Mouse (Mus musculus): ENCODE data around the gene Akirin1. TPM values are rescaled to one million over a fixed set of nuclear protein-coding genes. Genes with fewer than 3 reads are reported as not detected.

The Akirin1 gene
- total and polyA plus RNA-seq, 3 experiments = 61.8 to 179 (median 67.6) TPM

GRCm38 (mm10) chr4:123686368-123687024 is 63.6 kb downstream of the Akirin1 start:
- Histone ChIP-seq H3K27me3 (ENCODE audit: insufficient read depth, low read length) (peaks cover 14% of the 10 kb centered on the region; the same call in 1 of the 2 replicates), H3K9me3 (replicated peaks) (peaks cover 9% of the 10 kb centered on the region), H3K4me3 (ENCODE audit: low read depth, low read length) (no peak overlapping the region), H3K4me1 (ENCODE audit: insufficient read depth, low read depth, low read length) (no peaks in the 10 kb centered on the region), H3K36me3 (replicated peaks) (no peaks in the 10 kb centered on the region)
- ATAC-seq (ENCODE audit: extremely low read depth, insufficient number of reproducible peaks, low FRiP score, poor library complexity, severe bottlenecking) = no peak
- TF ChIP-seq TAL1 (conservative IDR thresholded peaks at IDR 0.05; ENCODE audit: low read depth, low read length) (no peak), GATA2 (IDR thresholded peaks at IDR 0.05; ENCODE audit: borderline replicate concordance, low read depth, low read length) (no peak), GATA1 (IDR thresholded peaks at IDR 0.05; ENCODE audit: borderline replicate concordance, low read length) (no peak)
- no peak for DNase-seq (ENCODE audit: low spot score)

DNA sequence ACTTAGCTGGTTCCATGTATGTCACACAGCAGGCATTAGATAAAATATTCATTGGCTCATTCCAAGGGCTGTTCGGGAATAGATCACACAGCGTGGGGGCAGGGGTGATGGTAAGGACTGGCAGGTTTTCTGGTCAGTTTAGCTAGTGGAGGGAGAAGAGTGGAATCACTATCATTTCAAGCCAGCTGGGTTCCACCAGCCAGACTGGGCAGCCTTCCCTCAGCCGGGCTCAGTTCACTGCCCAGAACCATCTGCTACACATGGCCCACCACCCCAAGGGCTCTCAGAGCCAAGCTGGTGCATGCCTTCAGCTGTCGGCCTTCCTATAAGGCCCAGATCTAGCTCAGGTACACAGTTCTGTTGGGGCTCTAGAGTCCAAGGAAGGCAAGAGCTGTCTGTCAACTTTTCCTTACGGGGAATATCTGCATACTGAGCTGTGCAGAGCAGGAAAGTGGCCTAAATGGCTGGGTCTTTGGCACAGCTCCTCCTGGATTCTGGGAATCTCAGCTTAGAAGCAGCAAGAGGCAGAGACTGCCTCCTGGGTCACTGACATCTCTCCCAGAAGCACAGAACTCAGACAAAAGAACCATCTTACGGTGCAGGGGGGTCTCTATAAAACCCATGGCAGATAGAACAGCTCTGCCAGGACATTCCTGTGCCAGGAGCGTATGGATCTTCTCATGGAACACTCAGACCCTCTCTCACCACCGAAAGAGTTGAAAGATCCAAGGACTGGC is 64.5 kb downstream of the Akirin1 start:
- no peak for ATAC-seq (ENCODE audit: extremely low read depth, insufficient number of reproducible peaks, low FRiP score, poor library complexity, severe bottlenecking)
- H3K4me3 ChIP-seq (ENCODE audit: low read depth, low read length) = no peak overlapping the region
- peaks cover 17% of the 10 kb centered on the region; the same call in 1 of the 2 replicates for H3K27me3 ChIP-seq (ENCODE audit: insufficient read depth, low read length)
- no peaks in the 10 kb centered on the region for H3K36me3 ChIP-seq (replicated peaks)
- H3K4me1 ChIP-seq (ENCODE audit: insufficient read depth, low read depth, low read length) = no peaks in the 10 kb centered on the region
- TF ChIP-seq TAL1 (conservative IDR thresholded peaks at IDR 0.05; ENCODE audit: low read depth, low read length) (no peak), GATA2 (IDR thresholded peaks at IDR 0.05; ENCODE audit: borderline replicate concordance, low read depth, low read length) (no peak), POLR2AphosphoS5 (IDR thresholded peaks at IDR 0.05; ENCODE audit: insufficient replicate concordance, low read depth, low read length) (no peak), CTCF (IDR thresholded peaks at IDR 0.05; ENCODE audit: low read depth, low read length) (no peak), GATA1 (IDR thresholded peaks at IDR 0.05; ENCODE audit: borderline replicate concordance, low read length) (no peak)
- peaks cover 9% of the 10 kb centered on the region for H3K9me3 ChIP-seq (replicated peaks)
- DNase-seq (ENCODE audit: low spot score) = no peak

- Histone ChIP-seq H3K27me3 (ENCODE audit: insufficient read depth, low read length) (peaks cover 21% of the 10 kb centered on the region; the same call in 1 of the 2 replicates), H3K36me3 (replicated peaks) (no peaks in the 10 kb centered on the region), H3K9me3 (replicated peaks) (peaks cover 9% of the 10 kb centered on the region), H3K4me1 (ENCODE audit: insufficient read depth, low read depth, low read length) (no peaks in the 10 kb centered on the region), H3K4me3 (ENCODE audit: low read depth, low read length) (no peak overlapping the region)
- DNase-seq (ENCODE audit: low spot score) = no peak
- ATAC-seq (ENCODE audit: extremely low read depth, insufficient number of reproducible peaks, low FRiP score, poor library complexity, severe bottlenecking) = no peak
- no peak for TF ChIP-seq GATA1 (IDR thresholded peaks at IDR 0.05; ENCODE audit: borderline replicate concordance, low read length)
- no peak for TF ChIP-seq TAL1 (conservative IDR thresholded peaks at IDR 0.05; ENCODE audit: low read depth, low read length)
Observed at GRCm38 (mm10) chr4:123685046-123685445, 65.1 kb downstream of the Akirin1 start.

Other genes with a start within 250 kb of the Akirin1 start
- 169 and 174 TPM in 2 replicates for gene Macf1, start 66.0 kb downstream of the Akirin1 start, total RNA-seq (2014; fragmentation: Nextera tagmentation)
- 116 and 129 TPM in 2 replicates for gene Macf1, start 66.0 kb downstream of the Akirin1 start, total RNA-seq (2017)
- 33.7 and 39.3 TPM in 2 replicates for gene Macf1, start 66.0 kb downstream of the Akirin1 start, polyA plus RNA-seq (2012)
- gene Ndufs5, start 32.1 kb downstream of the Akirin1 start, total RNA-seq (2014; fragmentation: Nextera tagmentation) = 5.8 and 6.6 TPM in 2 replicates
- gene Ndufs5, start 32.1 kb downstream of the Akirin1 start, total RNA-seq (2017) = 80.6 and 87.6 TPM in 2 replicates
- 52.2 and 74.9 TPM in 2 replicates for gene Ndufs5, start 32.1 kb downstream of the Akirin1 start, polyA plus RNA-seq (2012)
- gene Rhbdl2, start 37.5 kb upstream of the Akirin1 start, total RNA-seq (2014; fragmentation: Nextera tagmentation) = not detected in 2 replicates
- 0.11 TPM in 1 of 2 replicates, not detected in the other for gene Rhbdl2, start 37.5 kb upstream of the Akirin1 start, total RNA-seq (2017)
- not detected in 2 replicates for gene Rhbdl2, start 37.5 kb upstream of the Akirin1 start, polyA plus RNA-seq (2012)
- gene 4933427I04Rik, start 109.3 kb upstream of the Akirin1 start, total RNA-seq (2014; fragmentation: Nextera tagmentation) = not detected in 2 replicates
- 0.17 and 0.22 TPM in 2 replicates for gene 4933427I04Rik, start 109.3 kb upstream of the Akirin1 start, total RNA-seq (2017)
- gene 4933427I04Rik, start 109.3 kb upstream of the Akirin1 start, polyA plus RNA-seq (2012) = not detected in 2 replicates
- 24.6 and 28.1 TPM in 2 replicates for gene Mycbp, start 154.5 kb upstream of the Akirin1 start, total RNA-seq (2014; fragmentation: Nextera tagmentation)
- 26.6 and 27.2 TPM in 2 replicates for gene Mycbp, start 154.5 kb upstream of the Akirin1 start, total RNA-seq (2017)
- gene Mycbp, start 154.5 kb upstream of the Akirin1 start, polyA plus RNA-seq (2012) = 14.5 and 47.3 TPM in 2 replicates
- 50.1 and 54.7 TPM in 2 replicates for gene Rragc, start 167.1 kb upstream of the Akirin1 start, total RNA-seq (2014; fragmentation: Nextera tagmentation)
- gene Rragc, start 167.1 kb upstream of the Akirin1 start, total RNA-seq (2017) = 113 and 141 TPM in 2 replicates
- gene Rragc, start 167.1 kb upstream of the Akirin1 start, polyA plus RNA-seq (2012) = 24.2 and 34.2 TPM in 2 replicates
- not detected in 2 replicates for gene 4930535I16Rik, start 167.7 kb upstream of the Akirin1 start, total RNA-seq (2014; fragmentation: Nextera tagmentation)
- not detected in 2 replicates for gene 4930535I16Rik, start 167.7 kb upstream of the Akirin1 start, total RNA-seq (2017)
- gene 4930535I16Rik, start 167.7 kb upstream of the Akirin1 start, polyA plus RNA-seq (2012) = 0.20 TPM in 1 of 2 replicates, not detected in the other

Measured in G1E (cell line).